Mouse (Mus musculus): ENCODE results near the gene E130309D02Rik. TPM values are rescaled to one million over a fixed set of nuclear protein-coding genes. Genes with fewer than 3 reads are reported as not detected.

The E130309D02Rik gene
- total RNA-seq (2021) (10 to 100 TPM; 16.9 to 17.5 TPM), polyA plus RNA-seq (2012; rRNA removed) (13.1 and 13.3 TPM in 2 replicates)
- long read RNA-seq, transcript E130309D02Rik-201 (6 exons, 2,208 nt), result major isoform, 12 of 23 reads
- long read RNA-seq, partial matches to known transcripts, result 9 of 23 reads
- long read RNA-seq, other reads (novel, unspliced or antisense), result 2 of 23 reads

GRCm38 (mm10) chr5:143314730-143315513 lies at the start of gene E130309D02Rik:
TSS of gene E130309D02Rik (minus strand) at chr5:143315360.
- Histone ChIP-seq H3K4me3 (peak within 1 kb of the TSS; percentile 81), H3K36me3 (ENCODE audit: control insufficient read depth, insufficient read depth, low read length) (peaks cover 2% of the 10 kb centered on the region; the same call in 1 of the 2 replicates), H3K27me3 (ENCODE audit: control insufficient read depth, insufficient read depth, low read length) (no peaks in the 10 kb centered on the region), H3K27ac (peak within 1 kb of the TSS; percentile 92), H3K9ac (ENCODE audit: low read depth, low read length) (peak within 1 kb of the TSS; percentile 97), H3K79me2 (replicated peaks; ENCODE audit: control insufficient read depth, insufficient read depth, low read length) (peaks cover 3% of the 10 kb centered on the region; the same call in 1 of the 2 replicates), H3K4me1 (ENCODE audit: control insufficient read depth, insufficient read depth, low read length) (peaks cover 7% of the 10 kb centered on the region)
- intact Hi-C loops (cut with DNase I), result loop anchor here (1.0 to 5.0 kb wide), 4 partner anchors 14 to 1852 kb away; partner anchors contain the start of genes Cpsf4, Kdelr2, Ptcd1 and Rbak
- under 1% methylated on average over 101 of the region's 101 CpGs for WGBS
- peak; percentile 93 to 96 for DNase-seq
- no peak for TF ChIP-seq EP300 (IDR thresholded peaks at IDR 0.05; ENCODE audit: insufficient read depth, low read depth, low read length)
- peak; percentile 88 for TF ChIP-seq CTCF (IDR thresholded peaks at IDR 0.05)
- TF ChIP-seq POLR2A (IDR thresholded peaks at IDR 0.05; ENCODE audit: insufficient read depth, low read depth, low read length), result peak; percentile 40; the same call in 1 of the 2 replicates

DNA sequence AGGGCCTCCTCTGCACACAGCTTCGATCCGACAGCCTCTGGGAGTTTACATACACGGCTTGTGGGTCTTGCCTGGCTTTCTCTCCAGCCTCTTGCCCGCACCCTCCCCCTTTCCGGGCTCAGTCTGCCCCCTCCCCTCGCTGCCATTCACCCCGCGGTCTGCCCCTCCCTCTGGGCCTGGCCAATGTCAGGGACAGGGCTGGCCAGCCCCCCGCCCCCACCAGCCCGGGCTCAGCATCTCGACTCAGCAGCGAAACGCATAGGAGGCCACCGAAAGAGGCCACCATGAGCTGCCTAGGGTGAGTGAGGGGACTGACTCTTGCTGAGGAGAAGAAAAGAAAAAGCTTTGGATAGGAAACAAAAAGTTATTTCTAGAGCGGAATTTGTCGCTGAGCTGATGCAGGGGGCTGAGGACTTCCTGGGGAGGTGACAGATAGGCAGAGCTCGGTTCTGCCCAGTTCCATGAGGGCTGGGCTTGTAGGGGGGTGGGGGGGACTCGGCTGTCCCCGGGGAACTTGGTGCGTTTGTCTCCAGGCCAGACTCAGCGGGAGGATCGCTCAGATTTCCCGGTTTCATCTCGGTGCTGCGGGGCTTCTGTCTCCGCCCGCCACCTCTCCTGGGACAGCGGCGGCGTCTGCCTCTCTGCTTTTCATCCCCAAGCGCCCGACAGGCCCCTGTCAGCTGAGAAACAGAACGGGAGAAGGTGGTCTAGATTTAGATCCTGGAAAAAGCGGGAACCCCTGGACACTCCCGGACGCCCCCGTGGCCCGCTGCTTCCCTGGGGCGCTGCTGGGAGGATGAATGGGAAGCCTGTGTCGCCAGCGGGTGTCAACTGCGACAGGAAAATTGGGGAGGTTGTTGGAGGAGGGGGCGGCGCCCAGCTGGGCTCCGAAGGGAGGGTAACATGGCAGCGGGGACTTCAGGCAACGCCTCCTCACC lies 48.8 kb upstream of the E130309D02Rik start:
- no peaks in the 10 kb centered on the region for H3K79me2 ChIP-seq (replicated peaks; ENCODE audit: control insufficient read depth, insufficient read depth, low read length)
- intact Hi-C loops (cut with DNase I), result no loop called here
- H3K4me3 ChIP-seq, result peak overlapping the region; percentile 38
- no peak for DNase-seq
- peak overlapping the region; percentile 8 for H3K9ac ChIP-seq (ENCODE audit: low read depth, low read length)
- TF ChIP-seq CTCF (IDR thresholded peaks at IDR 0.05) (no peak), POLR2A (IDR thresholded peaks at IDR 0.05; ENCODE audit: insufficient read depth, low read depth, low read length) (no peak), EP300 (IDR thresholded peaks at IDR 0.05; ENCODE audit: insufficient read depth, low read depth, low read length) (no peak)
- 1% methylated on average over 47 of the region's 47 CpGs for WGBS
- H3K27me3 ChIP-seq (ENCODE audit: control insufficient read depth, insufficient read depth, low read length), result peaks cover 2% of the 10 kb centered on the region
- no peaks in the 10 kb centered on the region for H3K4me1 ChIP-seq (ENCODE audit: control insufficient read depth, insufficient read depth, low read length)
- H3K36me3 ChIP-seq (ENCODE audit: control insufficient read depth, insufficient read depth, low read length), result no peaks in the 10 kb centered on the region
- H3K27ac ChIP-seq, result no peak overlapping the region

GRCm38 (mm10) chr5:143361428-143361827 lies 46.3 kb upstream of the E130309D02Rik start:
- 68% methylated on average over 7 of the region's 7 CpGs for WGBS
- Histone ChIP-seq H3K27ac (no peak overlapping the region), H3K79me2 (replicated peaks; ENCODE audit: control insufficient read depth, insufficient read depth, low read length) (no peaks in the 10 kb centered on the region), H3K4me3 (no peak overlapping the region), H3K9ac (ENCODE audit: low read depth, low read length) (no peak overlapping the region), H3K4me1 (ENCODE audit: control insufficient read depth, insufficient read depth, low read length) (no peaks in the 10 kb centered on the region), H3K36me3 (ENCODE audit: control insufficient read depth, insufficient read depth, low read length) (no peaks in the 10 kb centered on the region), H3K27me3 (ENCODE audit: control insufficient read depth, insufficient read depth, low read length) (peaks cover 6% of the 10 kb centered on the region)
- DNase-seq, result no peak
- intact Hi-C loops (cut with DNase I), result no loop called here
- TF ChIP-seq POLR2A (IDR thresholded peaks at IDR 0.05; ENCODE audit: insufficient read depth, low read depth, low read length) (no peak), CTCF (IDR thresholded peaks at IDR 0.05) (no peak), EP300 (IDR thresholded peaks at IDR 0.05; ENCODE audit: insufficient read depth, low read depth, low read length) (no peak)

- TF ChIP-seq CTCF (IDR thresholded peaks at IDR 0.05) (peak; percentile 45), POLR2A (IDR thresholded peaks at IDR 0.05; ENCODE audit: insufficient read depth, low read depth, low read length) (no peak)
- no peaks in the 10 kb centered on the region for H3K36me3 ChIP-seq (ENCODE audit: control insufficient read depth, insufficient read depth, low read length)
- peaks cover 6% of the 10 kb centered on the region for H3K27me3 ChIP-seq (ENCODE audit: control insufficient read depth, insufficient read depth, low read length)
- no peak for DNase-seq
- H3K4me3 ChIP-seq, result no peak overlapping the region
- no peaks in the 10 kb centered on the region for H3K4me1 ChIP-seq (ENCODE audit: control insufficient read depth, insufficient read depth, low read length)
- H3K79me2 ChIP-seq (replicated peaks; ENCODE audit: control insufficient read depth, insufficient read depth, low read length), result no peaks in the 10 kb centered on the region
- intact Hi-C loops (cut with DNase I), result no loop called here
- 52% methylated on average over 5 of the region's 5 CpGs for WGBS
- H3K9ac ChIP-seq (ENCODE audit: low read depth, low read length), result no peak overlapping the region
- H3K27ac ChIP-seq, result no peak overlapping the region
Observed at GRCm38 (mm10) chr5:143360000-143360399, 44.8 kb upstream of the E130309D02Rik start.

GRCm38 (mm10) chr5:143359263-143359662 lies 44.1 kb upstream of the E130309D02Rik start:
- Histone ChIP-seq H3K9ac (ENCODE audit: low read depth, low read length) (no peak overlapping the region), H3K27ac (no peak overlapping the region), H3K36me3 (ENCODE audit: control insufficient read depth, insufficient read depth, low read length) (no peaks in the 10 kb centered on the region), H3K79me2 (replicated peaks; ENCODE audit: control insufficient read depth, insufficient read depth, low read length) (no peaks in the 10 kb centered on the region), H3K27me3 (ENCODE audit: control insufficient read depth, insufficient read depth, low read length) (peaks cover 6% of the 10 kb centered on the region), H3K4me1 (ENCODE audit: control insufficient read depth, insufficient read depth, low read length) (no peaks in the 10 kb centered on the region), H3K4me3 (no peak overlapping the region)
- intact Hi-C loops (cut with DNase I), result no loop called here
- no peak for DNase-seq
- WGBS, result 28% methylated on average over 7 of the region's 7 CpGs
- TF ChIP-seq CTCF (IDR thresholded peaks at IDR 0.05) (no peak), POLR2A (IDR thresholded peaks at IDR 0.05; ENCODE audit: insufficient read depth, low read depth, low read length) (no peak), EP300 (IDR thresholded peaks at IDR 0.05; ENCODE audit: insufficient read depth, low read depth, low read length) (no peak)

Data from heart, adult 2 months (tissue).